Mouse (Mus musculus) myocyte (in vitro differentiated cells): ENCODE measurements around the gene Slc16a12. TPM values are rescaled to one million over a fixed set of nuclear protein-coding genes. Genes with fewer than 3 reads are reported as not detected.
A peak's percentile ranks its signal among the peaks of the same experiment; 100 is the strongest.
"Not testable (repeated sequence)": the region's sequence is repeated elsewhere in the genome, so short reads cannot be mapped to it uniquely, and the experiment has no call there.

Source experiments
- H3K27me3 ChIP-seq: one replicate; pipeline ENCODE4 v1.6.1; 2011; ENCODE audit not compliant: control insufficient read depth, insufficient read depth, insufficient read length
- H3K36me3 ChIP-seq: one replicate; pipeline ENCODE4 v1.6.1; 2011; ENCODE audit not compliant: control insufficient read depth, insufficient read depth
- H3K4me2 ChIP-seq: one replicate; pipeline ENCODE4 v1.6.1; 2011; ENCODE audit warnings: low read depth, control low read depth
- H3K4me3 ChIP-seq: one replicate; pipeline ENCODE4 v1.5.1; 2011; ENCODE audit warnings: mild to moderate bottlenecking, control low read depth, moderate library complexity
- H3K79me2 ChIP-seq: one replicate; pipeline ENCODE4 v1.6.1; 2011; ENCODE audit not compliant: control insufficient read depth, insufficient read depth
- H3ac ChIP-seq: one replicate; pipeline ENCODE4 v1.6.1; 2011; ENCODE audit not compliant: control insufficient read depth, insufficient read length
- CEBPB ChIP-seq: IDR thresholded peaks from 2 replicates; pipeline ENCODE4 v1.6.1; 2011; ENCODE audit warnings: mild to moderate bottlenecking, moderate library complexity; ENCODE audit not compliant: poor library complexity, insufficient read depth, severe bottlenecking
- E2F4 ChIP-seq: IDR thresholded peaks from one replicate; pipeline ENCODE4 v1.6.1; 2011; ENCODE audit warnings: mild to moderate bottlenecking, control low read depth, moderate library complexity; ENCODE audit not compliant: insufficient read depth
- MAX ChIP-seq: IDR thresholded peaks from one replicate; pipeline ENCODE4 v1.6.1; 2011; ENCODE audit warnings: low read depth, mild to moderate bottlenecking, control low read depth
- MYOD1 ChIP-seq, 3 experiments: IDR thresholded peaks; one replicate each; pipeline ENCODE4 v1.6.1; 2011; ENCODE audit warnings: control low read depth in 2 of 3, low read depth in 2 of 3, mild to moderate bottlenecking in 2 of 3, moderate library complexity in 1 of 3; ENCODE audit not compliant: insufficient read length in 2 of 3, control insufficient read depth in 1 of 3
- MYOG ChIP-seq, 3 experiments: IDR thresholded peaks; one replicate each; pipeline ENCODE4 v1.6.1; 2011; ENCODE audit warnings: control low read depth in 2 of 3, low read depth in 2 of 3, mild to moderate bottlenecking in 2 of 3; ENCODE audit not compliant: insufficient read length in 2 of 3, control insufficient read depth in 1 of 3, insufficient read depth in 1 of 3
- POLR2A ChIP-seq: IDR thresholded peaks from one replicate; pipeline ENCODE4 v1.6.1; 2011; ENCODE audit warnings: low read depth, mild to moderate bottlenecking, control low read depth, moderate library complexity; ENCODE audit not compliant: insufficient read length
- POLR2AphosphoS2 ChIP-seq: IDR thresholded peaks from one replicate; pipeline ENCODE4 v1.6.1; 2011; ENCODE audit warnings: low read depth, control low read depth; ENCODE audit not compliant: insufficient read length
- REST ChIP-seq: IDR thresholded peaks from one replicate; pipeline ENCODE4 v1.6.1; 2011; ENCODE audit warnings: mild to moderate bottlenecking, control low read depth, moderate library complexity; ENCODE audit not compliant: insufficient read depth, insufficient read length
- SRF ChIP-seq: IDR thresholded peaks from one replicate; pipeline ENCODE4 v1.6.1; 2011; ENCODE audit warnings: low read depth; ENCODE audit not compliant: control insufficient read depth, insufficient read length
- TCF12 ChIP-seq: IDR thresholded peaks from one replicate; pipeline ENCODE4 v1.6.1; 2011; ENCODE audit warnings: mild to moderate bottlenecking, control low read depth; ENCODE audit not compliant: poor library complexity, insufficient read depth, severe bottlenecking
- TCF3 ChIP-seq: IDR thresholded peaks from one replicate; pipeline ENCODE4 v1.6.1; 2011; ENCODE audit warnings: low read depth, control low read depth; ENCODE audit not compliant: insufficient read length
- USF1 ChIP-seq: IDR thresholded peaks from one replicate; pipeline ENCODE4 v1.6.1; 2011; ENCODE audit warnings: low read depth, mild to moderate bottlenecking, control low read depth, moderate library complexity
- polyA plus RNA-seq: library from polyadenylated mRNA; unstranded; fragments of >200 nt; fragmentation: generic; extraction: Trizol; gene quantifications from one replicate; pipeline ENCODE4 v1.2.1, GENCODE M21; 2012; ENCODE audit warnings: missing spikeins

Slc16a12 gene
- polyA plus RNA-seq, 1 experiment: 0.04 TPM

DNA sequence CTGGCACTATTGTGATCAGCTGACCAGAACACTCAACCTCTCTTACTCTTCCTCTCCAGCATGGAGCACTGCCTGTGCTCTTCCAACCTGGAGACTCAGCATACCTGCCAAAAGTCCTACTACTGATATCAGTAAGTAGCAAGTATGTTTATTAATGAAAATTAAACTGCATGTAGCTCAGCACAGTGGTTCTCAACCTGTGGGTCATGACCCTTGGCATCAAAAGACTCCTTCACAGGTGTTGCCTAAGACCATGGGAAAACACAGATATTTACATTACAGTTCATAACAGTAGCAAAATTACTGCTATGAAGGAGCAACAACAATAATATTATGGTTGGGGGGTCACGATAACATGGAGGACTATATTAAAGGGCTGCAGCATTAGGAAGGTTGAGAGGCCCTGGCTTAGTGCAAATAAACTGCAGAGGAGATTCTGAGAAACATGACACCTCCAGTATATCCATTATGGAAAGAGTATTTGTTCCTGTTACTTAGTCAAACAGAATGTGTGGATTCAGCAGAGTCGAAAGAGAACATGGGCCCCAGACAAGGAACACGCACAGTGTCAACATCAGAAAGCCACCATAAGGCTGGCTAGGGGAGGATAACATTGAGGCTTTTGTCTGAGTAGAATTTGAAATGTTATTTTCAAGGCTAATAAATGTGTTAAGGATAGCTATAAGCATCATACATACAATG, 5.5 kb upstream of the Slc16a12 start:
- H3K79me2 ChIP-seq: no peaks in the 10 kb centered on the region
- H3ac ChIP-seq: no peak overlapping the region
- no peak overlapping the region for H3K4me3 ChIP-seq
- TF ChIP-seq REST: no peak
- no peak for TF ChIP-seq MAX
- TF ChIP-seq CEBPB: no peak
- no peak for TF ChIP-seq MYOG (IDR thresholded peaks at IDR 0.05; ENCODE audit: control insufficient read depth in 1 of 3, insufficient read depth in 1 of 3, insufficient read length in 2 of 3, low read depth in 2 of 3)
- TF ChIP-seq MYOD1 (IDR thresholded peaks at IDR 0.05; ENCODE audit: control insufficient read depth in 1 of 3, insufficient read length in 2 of 3, low read depth in 2 of 3): no peak
- no peak for TF ChIP-seq TCF12
- TF ChIP-seq SRF: no peak
- no peak for TF ChIP-seq POLR2A
- TF ChIP-seq TCF3: no peak
- TF ChIP-seq USF1: no peak
- TF ChIP-seq E2F4: no peak
- TF ChIP-seq POLR2AphosphoS2: no peak
- H3K36me3 ChIP-seq: no peaks in the 10 kb centered on the region
- no peak overlapping the region for H3K4me2 ChIP-seq
- no peaks in the 10 kb centered on the region for H3K27me3 ChIP-seq

DNA sequence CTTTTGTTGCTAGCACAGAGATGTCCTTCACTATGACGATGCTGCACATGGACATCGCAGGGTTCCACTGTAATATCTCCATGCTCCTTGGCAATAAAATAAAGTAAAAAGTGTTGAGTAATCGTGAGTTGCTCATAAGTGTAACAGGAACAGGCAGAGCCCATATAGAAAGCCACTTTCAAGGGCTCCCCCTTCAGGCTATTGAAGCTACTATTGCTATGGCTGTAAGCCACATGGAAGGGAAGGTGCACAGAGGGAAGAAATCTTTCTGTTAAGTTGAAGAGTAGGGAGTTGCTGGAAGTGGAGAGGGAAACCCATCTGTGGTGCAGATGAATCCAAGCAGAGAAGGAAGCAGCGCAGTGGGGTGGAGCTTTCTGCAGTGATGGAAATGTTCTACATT, 4.1 kb upstream of the Slc16a12 start:
- Histone ChIP-seq H3K36me3 (no peaks in the 10 kb centered on the region), H3K79me2 (no peaks in the 10 kb centered on the region), H3K4me2 (no peak overlapping the region), H3K4me3 (no peak overlapping the region), H3K27me3 (no peaks in the 10 kb centered on the region), H3ac (no peak overlapping the region)
- TF ChIP-seq MYOG (IDR thresholded peaks at IDR 0.05; ENCODE audit: control insufficient read depth in 1 of 3, insufficient read depth in 1 of 3, insufficient read length in 2 of 3, low read depth in 2 of 3): no peak
- TF ChIP-seq TCF3: no peak
- no peak for TF ChIP-seq MAX
- no peak for TF ChIP-seq POLR2A
- no peak for TF ChIP-seq E2F4
- no peak for TF ChIP-seq POLR2AphosphoS2
- no peak for TF ChIP-seq USF1
- no peak for TF ChIP-seq REST
- TF ChIP-seq MYOD1 (IDR thresholded peaks at IDR 0.05; ENCODE audit: control insufficient read depth in 1 of 3, insufficient read length in 2 of 3, low read depth in 2 of 3): no peak
- no peak for TF ChIP-seq SRF
- no peak for TF ChIP-seq TCF12
- no peak for TF ChIP-seq CEBPB

DNA sequence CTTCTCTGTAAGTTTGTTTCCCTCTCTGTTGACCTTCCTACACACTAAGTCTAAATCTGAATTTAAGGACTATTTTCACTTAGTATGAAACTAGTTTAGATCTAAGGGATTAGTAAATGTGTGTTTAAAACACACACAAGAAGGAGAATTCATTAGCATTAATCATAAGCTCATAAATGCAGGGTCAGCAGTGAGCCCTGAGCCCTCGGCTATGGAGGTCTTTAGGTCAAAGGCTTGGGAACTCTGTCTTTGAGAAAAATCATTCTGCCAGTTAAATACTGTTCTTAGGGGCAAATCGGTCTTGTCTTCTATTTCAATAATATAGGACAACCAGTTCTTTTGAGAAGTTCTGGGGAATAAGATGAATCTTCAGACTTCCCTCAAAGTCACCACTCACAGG, 1.9 kb upstream of the Slc16a12 start:
- Histone ChIP-seq H3ac (no peak overlapping the region), H3K4me3 (no peak overlapping the region), H3K79me2 (no peaks in the 10 kb centered on the region), H3K27me3 (no peaks in the 10 kb centered on the region), H3K36me3 (no peaks in the 10 kb centered on the region), H3K4me2 (no peak overlapping the region)
- no peak for TF ChIP-seq CEBPB
- no peak for TF ChIP-seq REST
- TF ChIP-seq USF1: no peak
- no peak for TF ChIP-seq E2F4
- TF ChIP-seq TCF12: no peak
- no peak for TF ChIP-seq MYOG (IDR thresholded peaks at IDR 0.05; ENCODE audit: control insufficient read depth in 1 of 3, insufficient read depth in 1 of 3, insufficient read length in 2 of 3, low read depth in 2 of 3)
- no peak for TF ChIP-seq POLR2AphosphoS2
- TF ChIP-seq MAX: no peak
- TF ChIP-seq TCF3: no peak
- no peak for TF ChIP-seq SRF

DNA sequence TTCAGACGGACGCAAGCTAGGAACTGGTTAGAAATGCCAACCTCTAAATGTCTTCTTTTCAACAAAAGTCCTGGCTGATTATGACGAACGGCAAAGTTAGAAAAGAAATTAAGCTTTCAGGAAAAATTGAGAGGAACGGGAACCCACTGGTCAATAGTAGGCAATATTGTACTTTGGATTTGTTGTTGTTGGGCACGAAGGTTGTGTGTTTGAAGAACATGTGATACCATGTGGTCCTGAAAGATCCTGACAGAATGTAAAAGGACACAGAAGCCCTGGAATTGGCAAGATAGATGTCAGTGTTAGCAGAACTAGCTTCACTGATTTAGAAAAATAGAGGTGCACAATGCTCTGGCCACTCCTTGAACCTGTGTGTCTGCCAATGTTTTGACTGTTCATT, 880 bp upstream of the Slc16a12 start:
- not testable (repeated sequence) for H3K79me2 ChIP-seq, H3ac ChIP-seq, H3K27me3 ChIP-seq, H3K4me3 ChIP-seq, H3K36me3 ChIP-seq, H3K4me2 ChIP-seq

DNA sequence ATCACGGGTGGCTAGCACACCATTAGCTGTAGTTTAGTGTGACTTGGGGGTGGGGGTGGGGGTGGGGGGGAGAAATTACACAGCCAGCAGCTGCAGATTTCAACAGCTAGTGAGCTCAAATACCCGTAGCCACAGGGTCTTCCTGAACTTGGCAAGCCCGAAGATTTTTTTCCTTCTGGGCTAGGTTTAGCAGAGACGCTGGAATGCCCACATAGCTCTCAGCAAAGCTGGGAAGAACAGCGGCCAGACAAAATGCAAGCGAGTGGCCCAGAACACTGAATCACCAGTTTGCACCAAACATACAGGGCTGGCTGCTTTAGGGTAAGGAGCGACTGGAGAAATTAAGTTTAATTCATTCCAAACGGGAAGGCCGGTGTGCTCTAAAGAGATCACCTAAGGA, 888 bp downstream of the Slc16a12 start:
- Histone ChIP-seq H3ac (no peak overlapping the region), H3K27me3 (no peaks in the 10 kb centered on the region), H3K4me3 (no peak overlapping the region), H3K36me3 (no peaks in the 10 kb centered on the region), H3K4me2 (peak overlapping the region; percentile 45), H3K79me2 (no peaks in the 10 kb centered on the region)
- TF ChIP-seq REST (no peak), CEBPB (no peak), POLR2A (no peak), MYOD1 (IDR thresholded peaks at IDR 0.05; ENCODE audit: control insufficient read depth in 1 of 3, insufficient read length in 2 of 3, low read depth in 2 of 3) (no peak), SRF (no peak), POLR2AphosphoS2 (no peak), MAX (no peak), TCF12 (no peak), E2F4 (no peak), MYOG (IDR thresholded peaks at IDR 0.05; ENCODE audit: control insufficient read depth in 1 of 3, insufficient read depth in 1 of 3, insufficient read length in 2 of 3, low read depth in 2 of 3) (no peak), USF1 (no peak), TCF3 (no peak)
